Mouse (Mus musculus) hindbrain, embryonic 14.5 days (tissue): Measurements from ENCODE around the gene Scn8a. TPM values are rescaled to one million over a fixed set of nuclear protein-coding genes. Genes with fewer than 3 reads are reported as not detected.

Source experiments
- ATAC-seq: fragments of 200-750 bp; cut with Nextera tagmentation; 2 replicates; pipeline ENCODE4 v1.8.0; 2017; ENCODE audit warnings: moderate number of reproducible peaks, mild to moderate bottlenecking, moderate TSS enrichment, moderate library complexity; ENCODE audit not compliant: low FRiP score
- DNase-seq: peaks from one replicate; pipeline ENCODE4 v3.0.0-alpha.2; 2015; ENCODE audit warnings: low spot score
- H3K27ac ChIP-seq: fragments of 300-500 bp; sonication (generic); 2 replicates; pipeline ENCODE4 v1.5.1; 2014; ENCODE audit warnings: mild to moderate bottlenecking, moderate library complexity
- H3K27me3 ChIP-seq: fragments of 300-500 bp; sonication (generic); 2 replicates; pipeline ENCODE4 v1.6.1; 2014; ENCODE audit warnings: mild to moderate bottlenecking, low read length, mixed read lengths; ENCODE audit not compliant: control insufficient read depth, insufficient read depth
- H3K36me3 ChIP-seq: fragments of 300-500 bp; sonication (generic); replicated peaks from 2 replicates; pipeline ENCODE4 v1.6.1; 2014; ENCODE audit not compliant: control insufficient read depth, insufficient read depth
- H3K4me1 ChIP-seq: fragments of 300-500 bp; sonication (generic); replicated peaks from 2 replicates; pipeline ENCODE4 v1.6.1; 2014; ENCODE audit warnings: antibody characterized with exemption, low read length, mixed read lengths; ENCODE audit not compliant: control insufficient read depth, insufficient read depth
- H3K4me2 ChIP-seq: fragments of 300-500 bp; sonication (generic); replicated peaks from 2 replicates; pipeline ENCODE4 v1.6.1; 2014; ENCODE audit warnings: mild to moderate bottlenecking, moderate library complexity
- H3K4me3 ChIP-seq: fragments of 300-500 bp; sonication (generic); replicated peaks from 2 replicates; pipeline ENCODE4 v1.5.1; 2014; ENCODE audit warnings: mild to moderate bottlenecking, low read length
- H3K9ac ChIP-seq: fragments of 300-500 bp; sonication (generic); 2 replicates; pipeline ENCODE4 v1.6.1; 2014
- H3K9me3 ChIP-seq: fragments of 300-500 bp; sonication (generic); 2 replicates; pipeline ENCODE4 v1.6.1; 2016; ENCODE audit warnings: low read length; ENCODE audit not compliant: control insufficient read depth
- WGBS: fragments of 180-500 bp; shearing (Covaris S2); extraction: QIAGEN DNeasy Blood & Tissue Kit; methylation state at CpG from one replicate; pipeline ENCODE4 v1.1.7; 2014; 5-methylcytosine and 5-hydroxymethylcytosine counted together
- polyA plus RNA-seq: library from polyadenylated mRNA; unstranded; fragments of >200 nt; fragmentation: Nextera tagmentation; extraction: Ambion mirVana; gene quantifications from 2 replicates; pipeline ENCODE4 v1.2.1, GENCODE M21; 2014

Gene Scn8a
- polyA plus RNA-seq, 1 experiment from 2014 or later: 23.2 TPM

DNA sequence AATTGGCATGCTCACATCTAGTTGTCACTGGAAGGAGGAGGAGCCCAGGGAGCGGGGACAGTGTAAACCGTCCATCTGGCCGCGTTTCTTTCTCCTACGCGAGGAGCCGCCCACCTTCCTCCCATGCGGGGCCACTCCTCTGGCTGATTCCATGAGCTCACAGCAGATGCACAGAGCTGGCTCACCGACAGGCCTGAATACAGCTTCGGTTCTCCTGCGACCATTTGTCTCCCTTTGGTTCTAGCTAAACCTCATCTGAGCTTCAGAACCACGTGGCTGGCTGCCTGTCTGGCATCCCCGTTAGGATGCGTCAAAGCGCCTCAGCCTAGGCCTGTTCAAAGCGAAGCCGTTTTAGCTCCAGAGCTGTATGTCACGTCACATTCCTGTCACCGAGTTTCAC lies 53.8 kb downstream of the Scn8a start:
- no peaks in the 10 kb centered on the region for H3K9me3 ChIP-seq
- peak overlapping the region; percentile 18; the same call in 1 of the 2 replicates for H3K27ac ChIP-seq
- H3K36me3 ChIP-seq: no peaks in the 10 kb centered on the region
- H3K9ac ChIP-seq: 0 out of 2 replicates have a peak overlapping the region, but pooled peaks have one; percentile 38
- WGBS: 19% methylated on average over 19 of the region's 19 CpGs
- 0 out of 2 replicates have a peak overlapping the region, but pooled peaks have one; percentile 13 for H3K4me2 ChIP-seq
- H3K4me3 ChIP-seq: no peak overlapping the region
- peaks cover 14% of the 10 kb centered on the region for H3K4me1 ChIP-seq
- DNase-seq: peak; percentile 66
- no peaks in the 10 kb centered on the region for H3K27me3 ChIP-seq
- ATAC-seq: peak; percentile 77; the same call in 1 of the 2 replicates

DNA sequence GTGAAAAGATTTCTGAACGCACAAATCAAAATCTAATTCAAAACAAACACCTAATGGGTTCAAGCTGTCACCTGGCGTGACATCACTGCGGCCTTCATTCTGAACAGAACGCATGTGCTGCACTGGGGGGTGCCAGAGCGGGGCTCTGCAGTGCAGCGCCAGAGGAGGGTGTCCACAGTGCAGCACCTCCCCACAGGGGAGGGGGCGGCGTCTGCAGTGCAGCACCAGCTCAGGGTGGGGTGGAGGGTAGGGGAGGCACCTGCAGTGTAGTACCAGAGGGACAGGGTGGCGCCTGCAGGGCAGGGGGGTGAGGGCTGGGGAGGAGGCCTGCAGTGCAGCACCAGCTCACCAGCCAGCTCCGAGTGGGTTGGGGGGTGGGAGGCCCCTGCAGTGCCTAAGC lies 55.3 kb downstream of the Scn8a start:
- Histone ChIP-seq H3K4me3 (no peak overlapping the region), H3K9me3 (no peaks in the 10 kb centered on the region), H3K27ac (no peak overlapping the region), H3K4me2 (no peak overlapping the region), H3K36me3 (no peaks in the 10 kb centered on the region), H3K9ac (no peak overlapping the region), H3K27me3 (no peaks in the 10 kb centered on the region), H3K4me1 (peaks cover 14% of the 10 kb centered on the region)
- ATAC-seq (no peak), DNase-seq (no peak)
- 67% methylated on average over 10 of the region's 10 CpGs for WGBS

GRCm38 (mm10) chr15:100930477-100930876 lies 60.8 kb downstream of the Scn8a start:
- no peak overlapping the region for H3K9ac ChIP-seq
- DNase-seq: no peak
- H3K4me1 ChIP-seq: peaks cover 11% of the 10 kb centered on the region; the same call in 1 of the 2 replicates
- ATAC-seq: no peak
- 22% methylated on average over 3 of the region's 3 CpGs for WGBS
- H3K27ac ChIP-seq: no peak overlapping the region
- H3K36me3 ChIP-seq: no peaks in the 10 kb centered on the region
- H3K9me3 ChIP-seq: no peaks in the 10 kb centered on the region
- H3K4me2 ChIP-seq: no peak overlapping the region
- no peaks in the 10 kb centered on the region for H3K27me3 ChIP-seq
- H3K4me3 ChIP-seq: no peak overlapping the region

GRCm38 (mm10) chr15:100936176-100936575 lies 66.5 kb downstream of the Scn8a start:
- Histone ChIP-seq H3K4me2 (peak overlapping the region; percentile 15), H3K9me3 (no peaks in the 10 kb centered on the region), H3K27ac (no peak overlapping the region; the same call in 1 of the 2 replicates), H3K27me3 (no peaks in the 10 kb centered on the region), H3K4me3 (no peak overlapping the region), H3K4me1 (peaks cover 25% of the 10 kb centered on the region), H3K9ac (peak overlapping the region; percentile 12; the same call in 1 of the 2 replicates), H3K36me3 (peaks cover 9% of the 10 kb centered on the region; the same call in 1 of the 2 replicates)
- WGBS: 55% methylated on average over 24 of the region's 24 CpGs
- ATAC-seq (no peak), DNase-seq (no peak)

- ATAC-seq (no peak), DNase-seq (no peak)
- Histone ChIP-seq H3K9ac (no peak overlapping the region), H3K4me3 (no peak overlapping the region), H3K36me3 (0 out of 2 replicates have a peak, but pooled peaks cover 4% of the 10 kb centered on the region), H3K27ac (no peak overlapping the region), H3K9me3 (no peaks in the 10 kb centered on the region), H3K27me3 (no peaks in the 10 kb centered on the region), H3K4me2 (no peak overlapping the region), H3K4me1 (peaks cover 5% of the 10 kb centered on the region; the same call in 1 of the 2 replicates)
- 90% methylated on average over 13 of the region's 13 CpGs for WGBS
These were observed 78.7 kb downstream of the Scn8a start for GRCm38 (mm10) chr15:100948383-100948782.

DNA sequence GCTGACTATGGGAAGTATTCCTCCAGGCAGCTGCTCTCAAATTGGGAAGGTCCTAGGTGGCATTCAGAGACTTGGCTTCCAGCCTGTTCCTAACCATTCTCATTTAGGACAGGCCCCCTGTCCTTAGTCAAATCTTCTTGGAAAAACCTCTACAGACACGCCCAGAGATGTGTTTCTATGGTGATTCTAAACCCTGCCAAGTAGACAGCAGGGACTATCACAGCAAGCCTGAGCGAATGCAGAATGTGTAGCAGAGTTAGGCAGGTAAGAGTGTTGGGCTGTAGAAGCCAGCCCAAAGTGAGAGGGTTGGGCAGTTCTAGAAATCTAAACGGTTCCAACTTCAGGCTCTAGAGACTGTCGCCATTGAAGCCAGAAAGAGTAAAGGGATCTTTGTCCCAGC lies 79.5 kb downstream of the Scn8a start:
- Histone ChIP-seq H3K4me3 (no peak overlapping the region), H3K27me3 (no peaks in the 10 kb centered on the region), H3K9me3 (no peaks in the 10 kb centered on the region), H3K9ac (no peak overlapping the region), H3K4me2 (no peak overlapping the region), H3K36me3 (0 out of 2 replicates have a peak, but pooled peaks cover 4% of the 10 kb centered on the region), H3K4me1 (peaks cover 5% of the 10 kb centered on the region; the same call in 1 of the 2 replicates), H3K27ac (no peak overlapping the region)
- DNase-seq (no peak), ATAC-seq (no peak)
- 77% methylated on average over 4 of the region's 4 CpGs for WGBS

DNA sequence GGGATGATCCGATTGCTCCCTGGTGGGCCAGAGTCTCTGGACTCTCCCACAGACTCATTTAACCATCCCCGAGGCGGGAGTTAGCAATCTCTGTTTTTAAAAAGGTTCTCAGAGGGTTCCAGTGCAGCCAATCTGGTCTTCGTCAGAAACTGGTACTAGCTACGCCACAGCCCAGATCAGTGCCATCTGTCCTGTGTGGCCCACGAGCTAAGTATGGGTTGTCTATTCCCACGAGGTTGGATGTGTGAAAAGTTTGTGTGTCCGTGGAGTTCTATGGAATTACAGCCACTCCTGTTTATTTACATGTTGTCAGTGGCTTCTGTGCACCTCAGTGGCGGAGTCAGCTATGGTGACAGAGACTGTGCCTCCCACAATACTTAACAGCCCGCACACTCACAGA lies 81.8 kb downstream of the Scn8a start:
- ATAC-seq (no peak), DNase-seq (no peak)
- Histone ChIP-seq H3K4me2 (no peak overlapping the region), H3K36me3 (no peaks in the 10 kb centered on the region), H3K9me3 (no peaks in the 10 kb centered on the region), H3K4me3 (no peak overlapping the region), H3K27ac (no peak overlapping the region), H3K9ac (no peak overlapping the region), H3K27me3 (no peaks in the 10 kb centered on the region), H3K4me1 (peaks cover 5% of the 10 kb centered on the region; the same call in 1 of the 2 replicates)
- 74% methylated on average over 10 of the region's 10 CpGs for WGBS

- Histone ChIP-seq H3K4me2 (no peak overlapping the region), H3K36me3 (no peaks in the 10 kb centered on the region; the same call in 1 of the 2 replicates), H3K9ac (no peak overlapping the region), H3K4me3 (no peak overlapping the region), H3K9me3 (no peaks in the 10 kb centered on the region), H3K27ac (no peak overlapping the region), H3K27me3 (no peaks in the 10 kb centered on the region), H3K4me1 (peaks cover 5% of the 10 kb centered on the region; the same call in 1 of the 2 replicates)
- DNase-seq (no peak), ATAC-seq (no peak)
- 79% methylated on average over 2 of the region's 2 CpGs for WGBS
These were observed 82.6 kb downstream of the Scn8a start for GRCm38 (mm10) chr15:100952292-100952691.

DNA sequence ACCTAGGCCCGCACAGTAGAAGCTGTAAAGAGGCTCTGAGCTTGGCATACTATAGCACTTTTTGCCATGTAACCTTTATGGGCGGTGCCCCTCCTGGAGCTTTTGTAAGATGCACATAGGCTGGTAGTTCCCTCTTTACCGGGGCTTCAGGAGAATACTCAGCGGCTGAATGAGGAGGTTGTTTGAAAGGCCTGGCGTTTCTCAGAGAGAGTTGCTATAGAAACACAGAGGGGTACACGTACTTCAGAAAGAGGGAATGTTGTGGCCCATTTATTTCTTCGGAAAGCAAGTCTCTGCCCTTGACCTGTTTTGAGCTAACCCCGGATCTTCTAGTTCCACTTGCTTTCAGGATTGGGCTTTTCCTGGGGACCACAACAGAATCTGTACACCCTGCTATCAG lies 83.2 kb downstream of the Scn8a start:
- no peak overlapping the region for H3K9ac ChIP-seq
- 23% methylated on average over 8 of the region's 8 CpGs for WGBS
- no peak for DNase-seq
- H3K27ac ChIP-seq: no peak overlapping the region
- no peak overlapping the region for H3K4me3 ChIP-seq
- no peaks in the 10 kb centered on the region; the same call in 1 of the 2 replicates for H3K36me3 ChIP-seq
- H3K4me1 ChIP-seq: peaks cover 5% of the 10 kb centered on the region; the same call in 1 of the 2 replicates
- no peaks in the 10 kb centered on the region for H3K27me3 ChIP-seq
- no peak overlapping the region for H3K4me2 ChIP-seq
- no peak for ATAC-seq
- H3K9me3 ChIP-seq: no peaks in the 10 kb centered on the region
